Mouse (Mus musculus) kidney, postnatal 36 days (tissue): Measurements from ENCODE around the gene Mpp6.

Source experiments
- DNase-seq, 2 experiments: peaks; one replicate each; pipeline ENCODE4 v3.0.0; 2021 to 2022; ENCODE audit warnings: mixed read lengths in 2 of 2

The Mpp6 gene

DNA sequence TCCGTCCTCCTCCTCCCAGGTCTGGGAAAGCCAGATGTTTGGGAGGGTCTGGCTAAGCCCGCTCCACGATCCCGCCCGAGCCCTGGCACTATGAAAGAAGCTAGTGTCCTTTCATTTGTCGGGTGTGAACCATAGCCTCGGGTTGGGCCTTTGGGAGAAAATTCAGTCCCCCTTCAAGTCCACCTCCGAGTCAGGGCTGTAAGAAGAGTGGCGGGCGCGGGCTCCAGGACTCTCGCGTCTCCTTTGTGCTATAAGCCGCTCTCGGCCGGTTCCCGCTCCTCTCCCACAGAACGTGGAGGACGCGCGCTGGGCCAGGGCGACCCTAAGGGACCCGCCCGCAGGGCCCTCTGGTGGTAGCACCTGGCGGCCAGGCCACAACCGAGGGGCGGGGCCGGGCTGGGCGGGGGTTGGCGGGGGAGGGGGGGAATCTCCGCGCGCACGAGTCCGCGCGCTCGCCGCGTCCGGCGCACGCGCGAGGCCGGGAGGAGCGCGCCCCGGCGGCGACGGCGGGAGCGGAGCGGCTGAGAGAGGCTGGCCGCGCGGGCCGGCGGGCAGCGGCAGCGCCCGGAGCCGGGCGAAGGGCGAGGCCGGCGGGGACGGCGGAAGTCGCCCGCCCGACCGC is at the start of gene Mpp6:
Mpp6 (plus strand) TSS at position 485 of the 622 bp plus-strand sequence.
- peak; percentile 84 to 93 for DNase-seq

- DNase-seq = no peak
These were observed 43.9 kb upstream of the Mpp6 start for GRCm38 (mm10) chr6:50066172-50066571.

DNA sequence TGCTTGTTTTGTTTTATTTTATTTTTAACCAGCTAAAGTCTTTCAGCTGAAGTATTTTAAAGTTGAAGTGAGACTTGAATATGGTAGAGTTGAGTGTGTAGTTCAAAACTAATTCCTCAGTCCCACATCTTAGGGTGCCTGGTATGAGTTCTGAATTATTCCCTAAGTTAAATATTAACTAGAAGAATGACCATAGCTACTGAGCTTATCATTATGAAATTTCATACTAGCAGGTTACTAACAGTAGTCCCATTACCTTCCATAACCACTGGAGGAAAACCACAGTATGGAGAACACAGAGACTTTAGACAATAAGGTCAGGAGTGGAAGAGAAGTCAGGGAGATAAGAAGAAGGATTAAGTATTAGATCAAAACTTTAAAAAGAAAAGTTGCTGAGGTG is 41.6 kb upstream of the Mpp6 start:
- no peak for DNase-seq

- DNase-seq = no peak
These were observed 34.8 kb upstream of the Mpp6 start for GRCm38 (mm10) chr6:50075248-50075647.

- DNase-seq = no peak
These were observed 33.6 kb upstream of the Mpp6 start for GRCm38 (mm10) chr6:50076473-50076872.

GRCm38 (mm10) chr6:50080431-50080830 is 29.6 kb upstream of the Mpp6 start:
- peak; percentile 12 to 48 for DNase-seq

- DNase-seq = no peak
These were observed 24.8 kb upstream of the Mpp6 start for GRCm38 (mm10) chr6:50085206-50085605.

DNA sequence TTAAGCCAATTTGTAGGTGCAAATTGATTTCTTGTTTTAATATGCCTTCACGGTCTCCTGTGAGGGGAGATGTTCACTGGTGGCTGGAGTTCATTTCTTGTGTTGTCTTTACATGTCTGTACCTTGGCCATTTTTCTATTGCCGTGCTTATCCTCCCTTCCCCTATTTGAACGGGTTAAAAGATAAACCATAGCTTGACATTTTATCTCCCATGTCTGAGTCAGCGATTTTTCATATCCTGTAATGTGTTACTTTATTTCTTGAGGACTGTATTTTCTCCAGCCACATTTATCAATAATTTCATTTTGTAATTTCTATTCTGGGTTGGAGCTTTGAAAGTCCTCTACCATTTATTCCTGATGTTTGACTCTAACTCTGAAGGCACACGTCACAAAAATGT is 20.7 kb upstream of the Mpp6 start:
- no peak for DNase-seq

DNA sequence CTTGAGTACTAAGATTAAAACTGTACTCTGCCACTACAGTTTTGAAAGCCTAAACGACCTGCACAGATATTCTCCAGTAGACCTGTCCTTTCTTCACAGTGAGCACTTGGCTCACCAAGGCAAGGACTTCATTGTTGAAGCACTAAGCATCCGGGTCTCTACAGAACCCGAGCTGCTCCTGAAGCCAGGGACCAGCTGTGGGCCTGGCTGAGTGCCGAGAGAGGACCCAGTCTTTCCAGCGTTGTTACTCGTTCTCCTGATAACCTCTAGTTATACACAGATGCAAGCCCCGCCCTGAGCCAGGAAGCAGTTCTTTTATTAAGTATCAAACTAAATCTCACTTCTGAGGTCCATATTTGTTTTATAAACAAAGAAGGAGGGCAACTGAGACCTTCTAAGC is 19.8 kb upstream of the Mpp6 start:
- DNase-seq = peak in 1 of 2 experiments; percentile 43

DNA sequence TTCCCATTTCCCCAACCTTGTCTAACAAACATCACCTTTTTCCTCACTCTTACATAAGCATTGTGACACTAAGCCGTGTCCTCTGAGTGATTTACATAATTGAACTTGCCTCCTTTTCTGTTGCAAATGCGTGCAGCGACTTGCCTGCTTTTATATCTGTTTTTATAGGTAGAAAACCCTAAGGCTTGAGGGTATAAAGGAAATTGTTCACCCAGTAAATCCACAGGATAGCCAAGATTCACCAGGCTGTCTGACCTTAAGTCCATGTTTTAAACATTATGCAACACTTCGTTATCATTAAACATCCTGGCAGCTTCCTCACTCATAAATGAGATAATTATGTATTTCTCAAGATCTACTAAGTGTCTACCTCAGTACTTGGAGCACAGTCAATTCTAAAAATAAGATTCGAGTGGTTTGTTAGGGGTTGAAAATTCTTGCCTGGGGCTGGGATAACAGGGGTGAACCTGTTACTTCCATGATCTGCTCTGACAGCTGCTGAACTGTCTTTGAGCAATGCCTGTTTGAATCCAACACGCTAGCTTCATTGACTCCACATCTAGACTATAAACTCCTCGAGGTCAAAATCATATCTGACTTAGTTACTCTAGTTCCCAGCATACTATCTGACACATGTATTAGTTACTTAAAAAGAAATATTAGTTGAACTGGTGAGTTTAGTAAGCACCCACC is 18.4 kb upstream of the Mpp6 start:
- no peak for DNase-seq

DNA sequence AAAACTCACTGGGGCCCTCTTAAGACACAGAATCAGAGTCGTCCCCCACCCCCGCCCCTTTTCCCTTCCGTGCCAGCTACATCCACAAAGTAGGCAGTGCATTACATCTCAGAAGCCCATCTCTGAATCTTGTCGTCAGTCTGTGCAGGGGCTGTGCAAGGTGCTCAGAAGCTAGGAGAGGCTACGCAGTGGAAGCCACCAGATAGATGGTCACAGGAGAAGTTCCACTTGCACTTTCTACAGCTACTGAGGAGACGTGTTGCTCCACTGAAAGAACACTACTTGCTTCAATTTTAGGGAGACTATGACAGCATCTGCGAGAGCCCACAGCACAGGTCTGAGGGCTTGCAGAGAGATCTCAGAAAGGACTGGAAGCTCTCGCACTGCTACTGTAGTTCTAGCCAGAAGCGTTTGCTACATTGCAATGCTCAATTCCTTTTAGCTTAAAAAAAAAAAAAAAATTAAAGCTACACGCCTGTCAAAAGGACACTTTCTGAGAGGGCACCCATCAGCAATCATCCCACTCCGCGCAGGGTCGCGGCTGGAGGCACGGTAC is 762 bp upstream of the Mpp6 start:
- DNase-seq = no peak

GRCm38 (mm10) chr6:50110379-50110941 is 419 bp downstream of the Mpp6 start:
- no peak for DNase-seq

- DNase-seq = no peak
These were observed 1.1 kb downstream of the Mpp6 start for GRCm38 (mm10) chr6:50111111-50111655.

DNA sequence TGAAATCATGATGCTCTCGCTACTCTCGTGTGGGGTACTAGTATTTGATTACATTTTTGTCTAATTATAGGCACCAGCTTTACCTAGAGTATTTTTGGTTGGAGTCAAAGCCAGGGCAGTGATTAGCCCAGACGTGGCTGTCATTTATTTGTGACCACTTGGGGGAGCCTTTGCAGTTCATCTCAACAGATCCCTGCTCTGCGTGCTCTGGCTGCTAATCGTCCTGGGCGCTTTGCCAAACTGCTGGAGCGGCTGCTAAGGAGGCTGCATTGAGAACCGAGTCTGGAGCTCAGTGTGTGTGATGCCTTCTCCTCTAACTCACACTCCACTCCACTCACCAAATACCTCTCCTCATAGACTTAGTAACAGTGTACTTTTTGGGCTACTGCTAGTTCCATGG is 2.7 kb downstream of the Mpp6 start:
- peak; percentile 97 to 100 for DNase-seq

- DNase-seq = no peak
These were observed 4.2 kb downstream of the Mpp6 start for GRCm38 (mm10) chr6:50114280-50114679.

DNA sequence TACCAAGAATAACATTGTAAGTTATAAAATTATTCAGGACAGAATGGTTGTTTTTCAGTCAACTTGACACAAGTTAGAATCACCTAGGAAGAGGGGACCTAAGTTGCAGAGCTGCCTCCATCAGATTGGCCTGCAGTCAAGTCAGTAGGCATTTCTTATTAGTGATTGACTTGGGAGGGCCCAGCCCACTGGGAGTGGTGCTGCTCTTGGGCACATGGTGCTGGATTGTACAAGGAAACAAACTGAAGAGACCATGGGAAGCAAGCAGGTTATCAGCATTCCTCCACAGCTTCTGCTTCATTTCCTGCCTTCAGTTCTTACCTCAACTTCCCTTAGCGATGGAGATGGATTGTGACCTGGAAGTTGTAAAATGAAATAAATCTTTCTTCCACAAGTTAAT is 10.9 kb downstream of the Mpp6 start:
- DNase-seq = no peak

GRCm38 (mm10) chr6:50122835-50123234 is 12.8 kb downstream of the Mpp6 start:
- DNase-seq = no peak

GRCm38 (mm10) chr6:50124197-50124596 is 14.2 kb downstream of the Mpp6 start:
- no peak for DNase-seq

GRCm38 (mm10) chr6:50126331-50126730 is 16.3 kb downstream of the Mpp6 start:
- DNase-seq = peak; percentile 29 to 54

- no peak for DNase-seq
These were observed 17.5 kb downstream of the Mpp6 start for GRCm38 (mm10) chr6:50127536-50127935.

DNA sequence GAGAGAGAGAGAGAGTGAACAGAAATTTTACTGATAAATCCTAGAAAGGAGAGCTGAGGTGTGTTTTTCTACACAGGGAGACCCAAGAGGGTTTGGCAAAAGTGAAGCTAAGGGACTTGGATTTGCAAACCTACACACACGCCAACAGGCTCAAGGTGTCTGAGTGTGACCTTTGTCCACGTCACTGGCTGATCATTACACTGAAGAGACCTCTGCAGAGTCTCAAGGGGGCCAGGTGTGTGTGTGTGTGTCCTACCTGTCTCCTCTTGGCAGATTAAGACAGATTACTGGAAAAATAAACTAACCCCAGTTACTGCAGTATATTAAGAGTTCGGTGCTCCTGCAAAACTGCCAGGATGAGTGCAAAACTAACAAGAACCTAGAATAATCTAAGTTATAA is 27.6 kb downstream of the Mpp6 start:
- DNase-seq = peak; percentile 68 to 71

DNA sequence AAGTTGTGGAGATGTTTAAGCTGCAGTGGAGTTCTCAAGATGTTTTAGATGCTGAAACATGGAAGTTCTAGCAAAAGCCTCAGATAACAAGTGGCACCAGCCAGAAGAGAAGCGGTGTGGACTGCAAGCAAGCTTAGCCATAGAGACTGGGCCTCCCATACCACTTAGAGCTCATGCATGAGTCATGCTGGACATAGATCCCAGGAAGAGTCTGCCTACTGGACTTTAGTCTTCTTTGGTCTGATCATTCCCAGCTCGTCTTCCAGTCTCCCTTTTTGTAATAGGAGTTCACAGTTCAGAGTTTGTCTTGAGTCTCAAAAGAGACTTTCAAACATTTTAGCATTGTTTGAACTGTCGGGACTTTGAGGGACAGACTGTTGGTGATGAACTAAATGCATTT is 29.5 kb downstream of the Mpp6 start:
- peak in 1 of 2 experiments; percentile 18 for DNase-seq

GRCm38 (mm10) chr6:50146158-50146557 is 36.1 kb downstream of the Mpp6 start:
- DNase-seq = no peak

GRCm38 (mm10) chr6:50149378-50149777 is 39.3 kb downstream of the Mpp6 start:
- DNase-seq = peak in 1 of 2 experiments; percentile 49
